Mouse (Mus musculus) thymus, adult 2 months (tissue): ENCODE results near the gene Rab21. TPM values are rescaled to one million over a fixed set of nuclear protein-coding genes. Genes with fewer than 3 reads are reported as not detected.

Source experiments
- DNase-seq: peaks from one replicate; pipeline ENCODE4 v3.0.0; 2021
- H3K27ac ChIP-seq: fragments of 200-500 bp; 2 replicates; pipeline ENCODE4 v1.5.1; 2012; ENCODE audit warnings: low read length, control low read depth; ENCODE audit not compliant: control insufficient read depth, insufficient read depth
- H3K27me3 ChIP-seq: fragments of 200-500 bp; 2 replicates; pipeline ENCODE4 v1.6.1; 2012; ENCODE audit warnings: mild to moderate bottlenecking, low read length, moderate library complexity, mixed read lengths; ENCODE audit not compliant: control insufficient read depth, insufficient read depth
- H3K36me3 ChIP-seq: fragments of 200-500 bp; 2 replicates; pipeline ENCODE4 v1.6.1; 2012; ENCODE audit warnings: mild to moderate bottlenecking, low read length, moderate library complexity; ENCODE audit not compliant: control insufficient read depth, insufficient read depth
- H3K4me1 ChIP-seq: fragments of 200-500 bp; replicated peaks from 2 replicates; pipeline ENCODE4 v1.6.1; 2012; ENCODE audit warnings: low read length; ENCODE audit not compliant: control insufficient read depth, insufficient read depth
- H3K4me3 ChIP-seq: fragments of 200-500 bp; 2 replicates; pipeline ENCODE4 v1.5.1; 2012; ENCODE audit warnings: mild to moderate bottlenecking, low read length, control low read depth, moderate library complexity; ENCODE audit not compliant: control insufficient read depth, insufficient read depth
- CTCF ChIP-seq: fragments of 200-500 bp; IDR thresholded peaks from 2 replicates; pipeline ENCODE4 v1.5.1; 2012; ENCODE audit warnings: mild to moderate bottlenecking, control low read depth, low read length, moderate library complexity, borderline replicate concordance; ENCODE audit not compliant: control insufficient read depth, poor library complexity, insufficient read depth; ENCODE audit errors: extremely low read depth
- POLR2A ChIP-seq: fragments of 200-500 bp; IDR thresholded peaks from 2 replicates; pipeline ENCODE4 v1.6.1; 2012; ENCODE audit warnings: mild to moderate bottlenecking, low read length, control low read depth, moderate library complexity; ENCODE audit not compliant: control insufficient read depth, poor library complexity, insufficient read depth; ENCODE audit errors: extremely low read depth
- WGBS: fragments of 180-500 bp; shearing (Covaris S2); methylation state at CpG from one replicate; pipeline ENCODE4 v1.1.7; 2018; 5-methylcytosine and 5-hydroxymethylcytosine counted together
- polyA plus RNA-seq: library from polyadenylated mRNA; depleted of rRNA; stranded (reverse); fragments of >200 nt; gene quantifications from 2 replicates; pipeline ENCODE4 v1.2.3, GENCODE M21; 2012

The Rab21 gene
- polyA plus RNA-seq, 1 experiment: 32.4 TPM

GRCm38 (mm10) chr10:115293946-115294345, 21.4 kb downstream of the Rab21 start:
- TF ChIP-seq CTCF (no peak), POLR2A (no peak)
- WGBS: 95% methylated on average over 7 of the region's 7 CpGs
- H3K4me1 ChIP-seq: no peaks in the 10 kb centered on the region
- no peak overlapping the region for H3K4me3 ChIP-seq
- DNase-seq: no peak
- no peak overlapping the region for H3K27ac ChIP-seq
- peaks cover 68% of the 10 kb centered on the region for H3K36me3 ChIP-seq
- H3K27me3 ChIP-seq: no peaks in the 10 kb centered on the region

DNA sequence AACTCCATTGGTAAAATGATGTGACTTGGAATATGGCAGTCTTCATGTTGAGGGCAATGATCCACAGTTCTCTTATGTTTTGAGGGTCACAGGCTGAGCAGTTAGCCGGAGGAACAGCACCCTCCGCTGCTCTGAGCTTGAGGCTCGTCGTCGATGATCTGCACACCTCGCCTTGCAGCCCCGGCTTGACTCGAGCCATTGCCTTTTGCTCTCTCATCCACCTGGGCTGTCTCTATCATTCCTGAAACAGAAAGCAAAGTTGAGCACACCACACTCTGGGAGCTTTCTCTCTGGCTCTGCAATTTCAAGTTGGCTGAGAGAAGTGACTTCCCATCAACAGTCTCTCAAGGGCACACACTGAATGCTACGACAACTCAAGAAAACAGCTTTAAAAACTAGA, 24.7 kb downstream of the Rab21 start:
- WGBS: 98% methylated on average over 9 of the region's 9 CpGs
- H3K4me3 ChIP-seq: no peak overlapping the region
- TF ChIP-seq POLR2A (no peak), CTCF (no peak)

GRCm38 (mm10) chr10:115288856-115289255, 26.5 kb downstream of the Rab21 start:
- Histone ChIP-seq H3K4me1 (no peaks in the 10 kb centered on the region), H3K36me3 (peaks cover 44% of the 10 kb centered on the region), H3K27me3 (no peaks in the 10 kb centered on the region), H3K27ac (no peak overlapping the region), H3K4me3 (no peak overlapping the region)
- TF ChIP-seq CTCF (no peak), POLR2A (no peak)
- WGBS: 96% methylated on average over 8 of the region's 8 CpGs
- DNase-seq: no peak

More for the DNA sequence above, 24.7 kb downstream of the Rab21 start:
- peaks cover 59% of the 10 kb centered on the region for H3K36me3 ChIP-seq
- no peaks in the 10 kb centered on the region for H3K4me1 ChIP-seq
- no peak for DNase-seq
- no peaks in the 10 kb centered on the region for H3K27me3 ChIP-seq
- H3K27ac ChIP-seq: no peak overlapping the region

GRCm38 (mm10) chr10:115284170-115284569, 31.2 kb downstream of the Rab21 start:
- TF ChIP-seq CTCF (no peak), POLR2A (no peak)
- no peak overlapping the region for H3K27ac ChIP-seq
- no peak for DNase-seq
- H3K4me1 ChIP-seq: no peaks in the 10 kb centered on the region
- H3K36me3 ChIP-seq: peaks cover 9% of the 10 kb centered on the region; the same call in 1 of the 2 replicates
- H3K4me3 ChIP-seq: no peak overlapping the region
- WGBS: 87% methylated on average over 10 of the region's 10 CpGs
- no peaks in the 10 kb centered on the region for H3K27me3 ChIP-seq

DNA sequence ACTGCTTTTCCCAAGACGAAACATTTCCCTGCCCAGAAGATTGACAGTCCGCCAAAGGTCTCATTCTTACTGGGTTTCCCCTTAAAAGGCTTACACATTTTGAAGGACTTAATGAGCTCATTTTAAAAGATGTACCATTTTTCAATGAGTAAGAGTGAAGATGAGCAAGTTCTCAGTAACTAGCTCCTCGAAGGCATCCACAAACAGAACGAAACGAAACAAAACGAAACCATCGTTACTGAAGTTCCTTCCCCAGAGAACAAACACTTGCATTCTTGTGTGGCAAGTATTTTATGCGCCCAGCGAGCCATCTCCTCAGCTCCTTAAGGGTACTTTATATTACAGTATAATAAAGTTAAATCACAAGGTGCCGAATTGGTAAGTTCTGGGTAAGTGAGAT, 34.0 kb downstream of the Rab21 start:
- no peaks in the 10 kb centered on the region for H3K36me3 ChIP-seq
- H3K27me3 ChIP-seq: no peaks in the 10 kb centered on the region
- 93% methylated on average over 10 of the region's 10 CpGs for WGBS
- no peak for DNase-seq
- TF ChIP-seq POLR2A: no peak
- no peak for TF ChIP-seq CTCF
- no peak overlapping the region for H3K4me3 ChIP-seq
- H3K4me1 ChIP-seq: no peaks in the 10 kb centered on the region
- no peak overlapping the region for H3K27ac ChIP-seq

- DNase-seq: no peak
- no peak for TF ChIP-seq CTCF
- TF ChIP-seq POLR2A: no peak
- Histone ChIP-seq H3K27me3 (no peaks in the 10 kb centered on the region), H3K4me1 (no peaks in the 10 kb centered on the region), H3K4me3 (no peak overlapping the region), H3K36me3 (no peaks in the 10 kb centered on the region), H3K27ac (no peak overlapping the region)
- WGBS: 78% methylated on average over 5 of the region's 5 CpGs
These were observed 43.7 kb downstream of the Rab21 start for GRCm38 (mm10) chr10:115271649-115272048.

DNA sequence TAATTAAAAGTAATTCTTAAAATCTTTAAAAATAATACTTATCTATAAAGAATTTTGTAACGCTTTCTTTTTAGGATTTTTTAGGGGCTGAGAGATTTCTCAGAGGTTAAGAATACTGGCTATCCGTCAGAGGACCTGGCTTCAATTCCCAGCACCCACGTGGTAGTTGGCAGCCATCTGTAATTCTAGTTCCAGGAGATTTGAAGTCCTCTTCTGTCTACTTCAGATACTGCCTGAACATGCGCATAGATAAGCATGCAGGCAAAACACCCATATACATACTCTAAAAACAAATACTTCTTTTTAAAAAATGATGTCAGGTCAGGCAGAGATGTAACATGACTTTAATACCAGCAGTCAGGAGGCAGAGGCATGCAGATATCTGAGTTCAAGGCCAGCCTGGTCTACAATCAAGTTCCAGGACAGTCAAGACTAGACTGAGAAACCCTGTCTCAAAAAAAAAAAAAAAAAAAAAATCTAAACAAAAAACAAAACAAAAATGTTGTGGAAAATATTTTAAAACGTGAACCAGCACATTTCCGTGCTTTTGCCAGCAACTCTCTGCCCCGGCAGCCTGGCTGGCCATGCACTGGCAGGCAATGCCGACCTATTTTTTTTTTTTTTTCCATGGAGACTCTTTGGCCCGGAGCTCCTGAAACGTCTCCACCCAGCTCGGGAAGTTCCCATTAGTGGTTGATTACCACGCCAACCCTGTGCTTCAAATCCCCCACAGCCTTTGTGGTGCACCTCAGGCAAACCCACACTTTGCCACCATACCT, 44.6 kb downstream of the Rab21 start:
- TF ChIP-seq CTCF (no peak), POLR2A (no peak)
- 93% methylated on average over 12 of the region's 12 CpGs for WGBS
- Histone ChIP-seq H3K4me3 (no peak overlapping the region), H3K4me1 (no peaks in the 10 kb centered on the region), H3K36me3 (no peaks in the 10 kb centered on the region), H3K27me3 (no peaks in the 10 kb centered on the region), H3K27ac (no peak overlapping the region)
- DNase-seq: no peak
